Mouse (Mus musculus) ovary, adult 18-20 months (tissue): ENCODE measurements at regions not wholly inside any gene's neighbourhood (a gene's known extent, or its start where the extent isn't known, plus 50 kb on each side); places are given as distances from the start of the nearest gene placed in this dataset.

Experiments
- DNase-seq: peaks from one replicate; pipeline ENCODE4 v3.0.0; 2022; ENCODE audit warnings: low spot score, mixed read lengths

DNA sequence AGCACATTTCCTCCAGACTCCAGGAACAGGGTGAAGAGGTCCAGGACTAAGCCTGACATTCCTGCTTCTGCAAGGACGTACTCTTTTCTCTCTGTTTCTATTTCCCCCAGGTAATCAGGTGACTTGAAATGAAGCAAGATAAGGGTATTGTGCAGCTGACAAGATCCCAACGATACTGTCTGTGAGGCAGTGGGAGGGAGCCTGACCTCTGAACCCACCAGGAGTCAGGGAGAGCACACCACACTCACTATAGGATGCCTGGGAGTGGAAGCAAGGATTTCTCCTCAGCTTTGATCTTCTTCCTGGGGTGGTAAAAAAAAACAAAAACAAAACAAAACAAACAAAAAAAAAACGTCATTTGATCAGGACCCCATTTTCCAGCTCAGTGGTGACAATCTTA is 141.1 kb upstream of the A230072I06Rik start:
- DNase-seq: no peak

DNA sequence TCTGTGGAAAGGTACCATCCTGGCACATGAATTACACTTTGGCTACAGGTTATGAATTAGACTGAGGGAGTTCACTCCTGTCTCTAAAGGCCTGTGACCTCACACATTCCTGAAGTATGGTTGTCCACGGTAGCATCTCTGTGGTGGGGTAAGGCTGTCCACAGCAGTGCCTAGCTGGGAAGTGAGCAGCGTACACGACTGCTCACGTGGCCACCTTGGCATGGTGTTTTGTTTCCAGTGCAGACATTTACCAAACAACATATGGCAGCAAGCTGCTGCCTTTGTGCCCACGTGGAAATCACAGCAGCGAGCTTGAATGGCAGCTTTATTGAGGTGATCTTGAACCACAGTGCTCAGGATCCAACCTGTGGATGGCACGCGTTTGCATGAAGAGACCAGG is 140.7 kb upstream of the A230072I06Rik start:
- DNase-seq: no peak

DNA sequence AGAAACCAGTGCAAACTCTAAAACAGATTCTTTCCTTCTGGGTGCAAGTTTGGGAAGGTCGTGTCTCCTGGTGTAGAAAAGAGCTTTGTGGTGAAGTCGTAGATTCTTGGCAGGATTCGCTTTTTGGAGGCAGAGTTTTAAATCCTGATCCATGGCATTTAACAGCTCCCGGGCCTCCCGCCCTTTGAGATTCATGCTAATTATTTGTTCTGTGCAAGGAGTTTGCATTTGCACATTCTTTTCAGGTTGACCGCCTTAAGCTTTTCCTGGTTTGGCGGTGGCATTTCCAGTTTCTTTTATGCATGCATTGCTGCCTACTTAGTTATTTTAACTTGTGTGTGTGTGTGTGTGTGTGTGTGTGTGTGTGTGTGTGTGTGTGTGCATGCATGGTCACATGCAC is 126.9 kb upstream of the A230072I06Rik start:
- no peak for DNase-seq

DNA sequence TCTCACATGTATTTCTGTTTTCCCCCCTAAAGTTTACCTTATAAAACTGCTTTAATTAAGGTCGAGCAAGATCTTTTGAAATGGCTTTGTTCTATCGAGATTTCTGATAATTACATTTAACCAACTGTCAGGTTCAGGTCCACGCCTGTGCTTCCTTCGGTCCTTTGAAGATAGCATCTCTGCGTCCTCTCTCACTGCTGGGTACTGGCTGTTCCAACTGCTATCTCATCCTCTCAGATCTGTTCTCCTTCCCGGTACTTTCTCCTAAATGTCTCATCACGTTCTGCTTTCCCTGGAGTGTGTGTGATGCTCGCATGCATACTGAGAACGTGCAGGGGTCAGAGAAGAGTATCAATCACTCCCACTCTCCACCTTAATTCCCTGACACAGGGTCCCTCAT is 125.8 kb upstream of the A230072I06Rik start:
- DNase-seq: no peak

DNA sequence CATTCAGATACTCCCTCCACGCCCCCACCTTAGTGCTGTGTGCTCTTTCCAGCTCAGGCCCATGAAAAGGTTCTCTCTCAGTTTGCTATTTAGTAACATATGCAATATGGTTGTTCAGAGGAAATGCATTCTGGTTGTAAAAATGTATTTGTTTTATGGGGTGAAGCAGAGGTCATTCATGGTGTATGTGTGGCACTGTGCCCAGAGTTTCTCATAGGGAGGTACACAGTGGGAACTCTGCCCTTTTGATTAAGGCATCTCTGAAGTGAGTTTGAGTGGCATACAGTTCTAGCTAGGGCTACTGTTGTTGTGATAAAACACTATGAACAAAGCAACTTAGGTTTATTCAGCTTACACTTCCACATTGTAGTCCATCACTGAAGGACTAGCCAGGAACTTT is 121.7 kb upstream of the A230072I06Rik start:
- DNase-seq: no peak

DNA sequence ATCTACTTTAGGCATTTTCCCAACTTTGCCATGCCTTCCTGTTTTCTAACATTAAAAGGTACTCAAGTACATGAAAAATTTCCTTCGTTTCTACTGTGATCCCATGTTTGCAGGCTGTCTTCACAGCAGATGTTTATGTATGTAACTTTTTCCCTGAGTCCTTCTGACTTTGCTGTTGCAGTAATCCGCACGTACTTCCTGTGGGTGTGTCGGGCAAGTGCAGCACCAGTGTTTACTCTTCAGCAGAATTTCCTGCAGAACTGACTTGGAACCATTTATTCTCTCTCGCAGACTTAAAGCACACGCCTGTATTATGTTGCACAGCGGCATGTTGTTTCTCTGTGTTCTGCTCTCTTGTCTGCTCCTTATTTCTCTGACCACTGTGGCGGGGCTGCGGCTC is 120.4 kb upstream of the A230072I06Rik start:
- DNase-seq: no peak

DNA sequence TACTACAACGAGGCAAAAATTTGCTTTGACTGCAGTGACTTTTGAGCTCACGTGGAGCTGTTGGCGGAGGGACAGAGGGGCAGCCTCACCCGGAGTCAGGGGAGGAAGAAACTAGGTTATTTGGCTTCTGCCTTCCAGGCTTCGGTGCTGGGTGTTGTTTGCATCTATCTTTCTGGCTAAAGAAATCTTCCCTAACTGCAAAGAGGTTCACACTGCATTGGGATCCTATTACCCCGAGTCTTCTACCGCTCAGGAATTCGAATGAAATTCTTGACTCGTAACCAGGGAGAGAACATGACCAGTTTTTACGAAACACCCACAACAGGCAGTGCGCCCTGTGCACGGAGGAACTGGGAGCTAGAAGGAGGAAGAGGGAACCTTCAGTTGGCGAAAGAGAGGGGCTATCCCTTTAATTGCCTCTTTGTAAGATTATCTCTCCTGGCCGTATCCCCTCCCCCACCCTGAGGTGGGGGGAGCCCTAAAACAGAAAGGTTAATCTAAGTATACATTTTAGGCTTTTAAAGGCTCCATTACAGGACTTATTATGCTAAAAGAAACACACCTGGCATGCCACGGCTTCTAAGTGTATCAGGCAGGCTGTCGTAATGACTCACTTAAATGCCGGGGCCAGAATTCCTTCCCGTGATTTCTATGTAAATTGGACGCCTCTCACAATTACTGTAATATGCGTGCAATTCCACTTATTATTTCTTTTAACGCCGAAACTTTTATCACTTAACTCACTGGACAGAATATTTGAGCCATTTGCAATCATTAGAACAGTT is 115.5 kb upstream of the A230072I06Rik start:
- DNase-seq: no peak

DNA sequence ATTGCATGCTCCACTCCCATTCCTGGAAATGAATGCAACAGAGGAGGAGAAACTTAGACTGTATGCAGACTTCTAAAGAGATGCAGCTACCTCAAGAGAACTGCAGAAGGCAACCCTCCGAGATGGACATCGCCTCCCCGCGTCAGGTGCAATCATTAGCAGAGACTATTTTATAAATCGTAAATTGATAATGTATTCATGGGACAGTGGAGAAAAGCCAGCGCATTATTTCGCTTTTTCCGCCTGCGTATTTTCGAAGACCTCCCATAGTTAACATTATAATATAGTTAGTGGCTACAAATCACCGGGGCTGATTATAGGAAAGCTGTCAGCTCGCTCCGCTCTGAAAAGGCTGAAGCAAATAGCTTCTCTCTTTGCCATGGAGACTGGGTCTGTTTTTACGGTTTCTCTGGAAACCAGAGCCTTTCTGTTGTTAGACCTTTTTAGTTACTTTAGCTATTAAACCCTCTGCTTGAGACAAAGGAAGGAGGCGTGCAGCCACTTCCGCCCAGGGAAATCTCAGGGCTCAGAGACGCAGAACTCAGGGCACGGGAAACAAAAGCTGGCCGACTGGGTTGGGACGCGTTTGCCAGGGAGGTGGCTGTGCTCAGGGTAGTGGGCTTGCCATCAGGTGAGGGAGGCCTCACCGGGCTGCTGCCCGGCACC is 113.0 kb upstream of the A230072I06Rik start:
- no peak for DNase-seq

DNA sequence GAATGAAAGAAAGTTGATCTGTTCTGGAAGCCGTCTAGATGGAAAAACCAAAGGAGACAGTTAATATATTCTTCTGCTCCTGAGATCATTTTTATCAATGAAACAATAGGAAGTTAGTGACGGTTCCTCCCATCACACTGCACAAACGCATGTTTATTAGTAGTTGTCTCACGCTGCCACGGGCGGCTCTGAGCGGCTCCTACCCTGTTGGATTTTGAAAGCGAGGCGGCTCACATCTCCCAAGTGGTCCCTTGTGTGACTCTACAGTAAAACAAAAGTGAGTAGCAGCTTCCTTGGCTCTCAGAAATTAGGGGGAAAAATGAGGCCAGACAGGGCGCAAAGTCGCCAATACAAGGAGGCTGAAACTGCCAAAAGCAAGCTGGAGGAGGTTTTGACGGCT is 106.8 kb upstream of the A230072I06Rik start:
- DNase-seq: no peak

DNA sequence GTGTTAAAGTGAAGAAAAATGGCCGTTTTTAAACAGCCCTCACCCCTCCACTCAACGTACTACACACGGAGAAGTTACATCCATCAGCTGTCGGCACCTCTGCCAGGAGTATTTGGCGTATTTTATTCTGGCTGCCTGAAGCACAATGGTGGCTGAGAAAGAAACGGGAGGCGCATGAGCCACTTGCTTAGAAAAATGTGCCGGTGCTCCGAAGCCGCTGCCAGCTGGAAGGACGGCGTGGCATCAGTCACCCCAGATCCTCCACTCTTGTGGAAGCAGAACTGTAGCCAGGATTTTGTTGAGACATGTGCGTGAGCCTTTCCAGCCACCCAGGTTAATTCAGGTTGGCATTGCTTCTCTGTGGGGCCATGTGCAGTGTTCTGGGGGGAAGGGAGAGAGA is 103.1 kb upstream of the A230072I06Rik start:
- DNase-seq: no peak

DNA sequence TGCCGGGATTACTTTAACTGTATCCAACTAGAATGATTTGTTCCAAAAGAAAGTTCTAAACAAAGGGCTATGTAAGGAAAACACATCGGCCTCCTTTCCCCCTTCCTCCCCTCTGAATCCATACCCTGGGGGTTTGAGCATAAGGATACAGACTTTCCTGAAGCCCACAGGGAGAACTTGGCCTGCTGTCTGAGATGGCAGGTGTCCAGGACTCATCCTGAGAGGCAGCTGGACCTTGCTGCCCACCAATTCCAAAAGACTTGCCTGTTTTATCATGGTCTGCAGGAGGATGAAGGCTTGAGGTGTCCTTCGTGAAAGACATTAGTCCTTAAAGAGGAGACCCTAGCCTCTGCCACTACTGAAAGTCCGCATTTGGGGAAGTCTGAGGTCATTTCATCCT is 94.0 kb upstream of the A230072I06Rik start:
- no peak for DNase-seq

DNA sequence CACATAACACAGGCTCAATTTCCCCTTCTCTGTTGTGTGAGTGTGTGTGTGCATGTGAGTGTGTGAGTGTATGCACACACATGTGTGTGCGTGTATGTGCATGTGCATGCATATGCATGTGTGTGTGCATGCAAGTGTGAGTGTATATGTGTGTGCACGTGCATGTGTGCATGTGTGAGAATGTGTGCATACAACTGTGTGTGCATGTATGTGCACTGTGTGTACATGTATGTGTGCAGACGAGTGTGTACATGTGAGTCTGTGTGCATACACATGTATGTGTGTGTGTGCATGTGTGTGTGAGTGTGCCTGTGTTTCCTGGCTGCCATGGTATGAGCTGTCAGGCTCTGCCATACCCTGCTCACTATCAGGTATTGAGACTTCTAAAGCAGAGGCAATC is 91.3 kb upstream of the A230072I06Rik start:
- no peak for DNase-seq

DNA sequence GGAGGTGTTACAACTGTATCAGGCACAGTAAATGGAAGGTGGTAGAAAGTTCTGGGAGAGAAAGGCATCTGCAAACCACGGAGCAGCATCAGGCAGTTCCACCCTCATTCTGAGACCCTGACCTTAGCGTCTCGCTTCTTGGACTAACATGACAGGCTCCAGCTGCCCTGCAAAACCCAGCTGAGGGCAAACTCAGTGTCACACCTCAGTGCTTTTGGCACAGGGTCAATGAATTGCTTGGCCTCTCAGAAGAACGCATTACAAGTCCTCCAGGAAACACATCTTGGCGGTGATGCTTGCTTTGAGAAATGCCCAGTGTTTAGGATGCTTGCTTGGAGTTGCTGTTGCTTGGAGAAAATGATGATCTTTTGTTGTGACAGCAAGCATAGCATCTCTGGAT is 90.2 kb upstream of the A230072I06Rik start:
- DNase-seq: no peak

DNA sequence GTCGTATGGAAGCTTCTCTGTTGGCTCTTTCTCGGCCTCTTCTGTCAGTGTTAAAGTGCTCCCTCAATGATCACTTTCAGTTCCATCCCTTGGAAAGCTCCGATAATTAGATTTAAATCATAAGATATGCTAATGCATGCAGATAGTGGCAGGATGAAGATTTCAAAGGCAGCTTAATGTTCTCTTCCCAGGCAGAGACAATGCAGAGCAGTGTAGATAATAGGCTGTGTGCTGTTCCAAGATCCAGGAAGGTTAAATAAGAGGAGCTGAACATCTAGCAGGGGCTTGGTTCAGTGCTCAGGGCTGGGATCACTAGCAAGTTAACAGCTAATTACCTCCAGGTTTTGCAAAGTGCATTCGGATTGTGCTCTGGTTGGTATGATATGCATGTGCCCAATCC is 89.7 kb upstream of the A230072I06Rik start:
- DNase-seq: no peak

DNA sequence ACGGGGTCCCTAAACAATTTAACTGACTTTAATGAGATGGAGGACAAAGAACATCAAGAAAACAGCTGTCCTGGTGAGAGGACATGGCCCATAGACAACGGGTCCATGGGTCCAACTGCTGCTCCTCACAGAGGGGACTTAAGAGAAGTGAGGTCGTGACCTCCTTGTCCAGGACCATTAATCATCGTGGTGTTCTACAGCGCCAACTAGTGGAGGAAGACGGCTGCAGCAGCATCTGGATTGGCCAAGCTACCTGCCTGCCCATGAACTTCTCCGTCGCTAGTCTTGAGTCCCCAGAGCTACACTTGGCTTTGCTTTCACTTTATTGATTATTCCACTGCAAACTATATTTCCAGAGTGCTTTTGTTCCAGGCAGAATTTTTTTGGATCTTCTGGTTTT is 86.6 kb upstream of the A230072I06Rik start:
- DNase-seq: no peak

DNA sequence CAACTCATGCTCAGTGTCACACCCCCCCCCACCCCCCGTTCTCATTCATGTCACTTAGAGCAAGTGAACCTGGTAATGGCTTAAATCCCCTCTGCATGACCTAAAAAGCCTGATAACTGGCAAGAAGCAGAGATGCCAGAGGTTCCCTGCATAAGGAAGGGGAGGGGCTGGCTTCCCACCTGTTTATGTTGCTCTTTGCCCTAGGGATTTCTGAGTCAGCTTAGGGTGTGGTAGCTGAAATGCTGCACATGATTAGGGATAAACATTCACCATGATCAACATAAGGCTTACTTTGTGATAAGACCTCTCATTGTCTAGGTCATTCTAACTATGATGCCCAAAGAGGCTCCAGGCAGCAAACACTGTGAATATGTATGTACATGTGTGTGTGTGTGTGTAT is 72.7 kb upstream of the A230072I06Rik start:
- DNase-seq: no peak

DNA sequence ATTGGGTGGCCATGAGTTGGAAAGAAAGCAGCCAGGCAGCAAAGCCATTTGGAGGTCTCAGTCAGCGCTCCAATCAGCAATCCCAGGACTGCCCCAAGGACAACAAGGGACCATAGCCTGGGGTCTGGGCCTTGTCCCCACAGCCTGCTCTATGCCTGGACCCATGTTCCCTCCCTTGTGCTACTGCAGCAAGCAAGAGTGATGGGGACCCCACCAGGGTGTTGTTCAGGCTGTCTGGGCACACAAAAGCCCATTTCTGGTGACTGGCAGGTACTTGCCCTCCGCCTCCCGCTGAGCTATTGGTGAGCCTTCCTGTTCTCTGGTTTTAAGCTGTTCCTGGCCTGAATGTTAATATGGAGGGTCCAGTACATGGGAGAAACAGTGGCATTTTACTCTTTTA is 71.2 kb upstream of the A230072I06Rik start:
- no peak for DNase-seq

DNA sequence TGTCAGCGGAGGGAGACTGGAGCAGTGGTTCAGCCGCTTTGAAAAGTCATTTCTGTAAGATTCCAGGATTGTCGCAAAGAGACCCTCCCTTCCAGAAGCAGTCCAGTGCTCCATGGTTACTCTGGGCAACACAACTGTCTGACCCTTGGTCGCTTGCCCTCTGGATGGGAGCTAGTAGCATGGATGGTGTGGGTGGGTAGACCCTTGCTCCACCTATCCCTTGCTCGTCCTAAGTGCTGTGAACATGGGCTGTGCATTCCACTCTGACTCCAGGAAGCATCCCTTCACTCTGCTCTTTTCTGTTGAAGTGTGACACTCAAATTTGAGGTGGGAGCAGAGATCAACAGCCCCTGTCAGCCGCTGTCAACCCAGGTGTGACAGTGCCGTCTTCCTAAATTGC is 64.8 kb upstream of the A230072I06Rik start:
- no peak for DNase-seq

DNA sequence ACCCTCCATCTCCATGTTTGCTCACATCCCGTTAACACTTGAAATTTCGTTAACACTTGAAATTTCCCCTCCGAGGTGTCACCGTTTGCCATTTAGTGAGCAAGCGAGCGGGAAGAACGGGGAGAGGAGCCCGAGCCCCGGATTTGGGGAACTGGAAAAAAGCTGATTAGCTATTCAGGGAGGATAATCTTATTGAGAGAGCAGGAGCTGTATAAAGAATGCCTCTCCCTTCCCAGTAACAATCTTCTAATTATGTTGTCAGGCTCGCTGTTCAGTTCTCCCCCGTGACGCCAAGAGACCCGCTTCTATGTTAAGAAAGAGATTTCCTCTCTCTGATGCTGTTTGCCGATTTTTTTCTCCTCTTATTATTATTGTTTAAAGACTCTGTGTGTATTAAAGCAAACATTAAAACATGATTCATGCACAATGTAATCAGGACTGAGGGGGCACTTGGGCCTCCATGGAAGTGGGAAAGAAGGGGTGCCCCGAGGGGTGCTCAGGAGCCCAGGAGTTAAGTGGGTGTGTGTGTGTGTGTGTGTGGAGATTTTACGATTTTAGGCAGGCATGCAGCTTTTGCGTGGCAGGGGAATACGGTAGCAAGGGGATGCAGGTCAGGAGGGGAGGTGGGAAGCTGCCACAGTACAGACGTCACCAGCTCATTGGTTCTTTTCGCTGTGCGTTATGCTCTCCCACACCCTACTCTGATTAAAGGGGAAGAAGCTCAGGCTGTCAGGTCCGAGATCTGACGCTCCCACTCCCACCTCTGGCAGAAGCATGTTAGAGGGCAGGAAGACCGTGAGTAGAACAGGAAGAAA is 64.2 kb upstream of the A230072I06Rik start:
- no peak for DNase-seq

DNA sequence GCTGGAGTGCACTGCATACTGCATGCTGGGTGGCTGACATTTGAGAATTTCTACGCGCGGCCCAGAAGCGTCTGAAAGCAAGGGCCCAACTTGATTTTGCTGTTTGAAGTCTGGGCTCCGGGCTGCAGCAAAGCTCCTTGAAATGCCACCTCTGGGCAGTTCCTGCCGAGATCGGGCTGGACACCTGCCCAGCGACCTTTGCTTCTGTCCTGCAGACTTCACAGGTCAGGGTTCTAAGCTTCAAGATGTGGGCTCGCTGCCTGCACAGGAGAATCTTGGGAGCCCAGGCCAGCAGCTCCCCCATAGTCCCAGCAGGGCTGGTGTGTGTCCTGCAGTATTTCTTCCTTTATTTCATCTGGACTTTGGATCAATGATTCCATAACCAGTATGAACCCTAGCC is 57.1 kb upstream of the A230072I06Rik start:
- DNase-seq: no peak

DNA sequence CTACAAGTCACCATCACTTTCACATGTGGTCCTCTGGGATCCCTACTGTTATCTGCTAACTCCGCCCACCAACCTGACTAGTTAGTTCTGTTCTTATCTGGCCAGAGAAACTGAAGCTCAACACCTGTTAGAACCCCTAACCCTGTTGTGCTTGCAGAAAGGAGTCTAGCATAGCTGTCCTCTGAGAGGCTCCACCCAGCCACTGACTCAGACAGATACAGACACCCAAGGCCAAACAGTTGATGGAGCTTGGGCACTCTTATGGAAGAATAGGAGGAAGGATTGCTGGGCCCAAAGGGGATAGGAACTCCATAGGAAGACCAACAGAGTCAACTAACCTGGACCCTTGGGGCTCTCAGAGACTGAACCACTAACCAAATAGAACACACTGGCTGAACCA is 55.2 kb upstream of the A230072I06Rik start:
- no peak for DNase-seq
